Mouse (Mus musculus) 3T3-L1 (cell line): ENCODE results near the gene Spata31d1a.
"Not testable (repeated sequence)": the region's sequence is repeated elsewhere in the genome, so short reads cannot be mapped to it uniquely, and the experiment has no call there.

Experiments
- DNase-seq: peaks from one replicate; pipeline ENCODE4 v3.0.0-alpha.2; 2015; ENCODE audit warnings: low read depth, low spot score

The Spata31d1a gene

DNA sequence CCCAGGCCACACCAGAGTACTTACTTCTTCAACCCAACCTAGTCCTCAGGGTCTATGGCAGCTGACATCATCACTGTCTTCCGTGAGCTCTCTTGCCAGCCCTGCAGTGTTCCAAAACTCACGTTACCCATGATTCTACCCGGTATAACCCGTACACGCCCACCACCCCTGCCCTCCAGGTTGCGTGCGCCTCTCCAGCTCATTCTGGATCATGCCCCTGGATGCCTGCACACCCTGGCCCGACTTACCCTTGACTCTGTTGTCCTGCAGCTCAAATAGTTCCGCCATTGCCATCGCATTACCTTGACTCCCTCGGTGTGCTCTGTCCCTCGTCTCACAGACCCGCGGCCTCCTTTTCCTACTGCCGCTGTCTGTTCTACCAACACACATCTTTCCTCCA, at the start of gene Spata31d1a:
Spata31d1a (minus strand) TSS at position 101 of the 400 bp plus-strand sequence.
- no peak for DNase-seq

DNA sequence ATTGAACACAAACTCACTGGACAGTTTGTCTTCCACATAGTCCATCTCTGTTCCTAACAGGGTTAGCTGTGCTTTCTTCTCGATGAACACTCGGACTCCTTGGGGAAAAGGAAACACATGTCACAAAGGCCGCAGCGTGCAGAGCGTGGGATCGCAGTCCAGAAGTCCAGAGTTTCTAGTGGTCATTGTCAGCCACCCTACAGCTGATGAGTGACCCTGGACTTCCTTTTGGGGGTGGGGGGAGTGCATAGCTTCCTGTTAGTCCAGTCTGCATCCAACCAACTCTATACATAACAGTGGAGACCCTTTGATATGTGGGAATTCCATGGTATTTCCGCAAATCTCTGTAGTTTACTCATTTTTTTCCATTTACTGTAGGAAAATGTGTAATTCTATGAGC, 46.8 kb upstream of the Spata31d1a start:
- no peak for DNase-seq

DNA sequence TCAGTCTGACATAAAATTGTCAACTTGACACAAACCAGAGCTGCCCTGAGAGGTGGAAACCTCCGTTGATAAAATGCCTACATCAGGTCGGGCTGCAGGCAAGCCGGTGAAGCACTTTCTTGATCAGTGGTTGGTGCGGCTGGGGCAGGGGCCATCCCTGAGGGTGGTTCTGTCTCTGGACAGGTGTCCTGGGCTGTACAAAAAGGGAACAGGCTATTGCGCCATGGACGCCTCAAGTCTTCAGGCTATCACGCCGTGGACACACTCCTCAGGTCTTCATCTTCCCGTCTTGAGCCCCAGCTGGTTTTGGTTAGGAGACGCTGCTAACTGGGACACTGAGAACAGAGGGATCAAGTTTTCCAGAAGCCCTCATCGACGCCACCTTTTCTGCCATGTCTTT, 40.2 kb upstream of the Spata31d1a start:
- DNase-seq: no peak

DNA sequence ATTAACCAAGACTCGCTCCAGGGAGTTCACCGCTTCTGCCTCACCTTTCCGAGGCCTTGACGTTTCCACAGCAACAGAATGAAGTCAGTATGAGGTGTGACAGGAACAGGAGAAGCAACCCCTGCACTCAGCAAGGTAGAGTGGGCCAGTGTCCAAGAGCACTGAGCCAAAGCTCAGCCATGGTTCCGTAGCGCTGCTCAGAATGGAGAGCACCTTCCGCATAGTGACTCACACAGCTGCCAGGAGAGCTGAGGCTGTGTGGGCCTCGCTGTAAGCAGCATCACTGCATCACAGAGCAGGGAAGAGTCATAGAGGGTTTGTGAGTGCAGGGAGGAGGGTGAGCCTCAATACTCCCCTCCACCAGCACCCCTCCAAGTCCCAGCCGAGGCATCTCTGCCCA, 36.6 kb upstream of the Spata31d1a start, which contains the start of gene 1700014D04Rik:
1700014D04Rik (minus strand) TSS at position 42 of the 400 bp plus-strand sequence.
- DNase-seq: no peak

DNA sequence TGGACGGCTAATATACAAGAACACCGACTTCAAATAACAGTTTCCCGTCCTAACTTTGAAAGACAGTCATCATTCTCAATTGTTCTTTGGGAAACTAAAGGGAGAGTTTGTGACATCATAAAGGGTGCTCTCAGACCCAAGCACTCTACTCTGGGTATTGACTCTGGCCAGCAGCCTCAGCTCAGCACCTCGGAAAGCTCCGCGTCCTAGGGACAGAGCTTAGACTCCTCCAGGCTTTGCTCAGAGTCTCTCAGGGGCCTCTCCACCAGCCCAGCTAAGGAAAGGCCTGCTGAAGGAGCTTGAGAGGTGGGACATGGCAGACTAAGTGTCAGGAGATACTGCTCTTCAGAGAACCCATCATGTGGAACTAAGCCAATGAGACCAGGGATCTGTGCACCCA, 36.0 kb upstream of the Spata31d1a start:
- peak; percentile 35 for DNase-seq

DNA sequence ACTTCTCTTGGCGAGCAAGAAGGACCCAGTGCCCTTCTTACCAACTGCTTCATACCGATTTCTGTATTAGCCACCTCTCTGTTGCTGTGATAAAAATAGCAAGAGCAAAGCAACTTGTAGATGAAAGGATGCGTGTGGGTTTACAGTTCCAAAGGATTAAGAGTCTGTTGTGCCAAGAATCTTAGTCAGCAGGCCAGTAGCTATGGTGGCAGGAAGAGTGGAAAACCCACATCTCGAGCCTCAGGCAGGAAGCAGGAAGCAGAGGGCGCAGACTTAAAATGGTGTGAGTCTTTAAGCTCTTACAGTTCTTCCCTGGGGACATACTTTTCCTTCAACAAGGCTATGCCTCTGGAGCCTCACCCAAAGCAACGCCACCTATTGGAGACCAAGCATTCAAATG, 35.3 kb upstream of the Spata31d1a start:
- DNase-seq: peak; percentile 32

DNA sequence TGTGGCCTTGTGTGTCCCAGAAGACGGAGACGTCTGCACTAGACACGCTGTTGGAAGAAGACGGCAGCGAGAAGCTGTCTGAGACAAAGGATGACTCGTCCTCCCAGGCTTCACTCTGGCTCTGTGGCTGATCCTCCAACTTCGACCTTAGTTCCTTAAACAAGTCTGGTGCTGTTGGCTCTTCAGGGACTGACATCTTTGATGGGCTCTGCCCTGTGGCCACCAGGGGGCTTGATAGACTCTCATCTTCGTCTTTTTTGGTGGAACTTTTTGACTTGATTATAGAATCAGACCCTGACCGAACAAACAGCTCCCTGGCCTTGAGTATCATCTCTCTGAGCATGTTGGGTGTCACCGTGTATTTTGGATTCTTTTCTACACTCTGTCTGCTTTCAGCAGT, 31.6 kb upstream of the Spata31d1a start:
- no peak for DNase-seq

DNA sequence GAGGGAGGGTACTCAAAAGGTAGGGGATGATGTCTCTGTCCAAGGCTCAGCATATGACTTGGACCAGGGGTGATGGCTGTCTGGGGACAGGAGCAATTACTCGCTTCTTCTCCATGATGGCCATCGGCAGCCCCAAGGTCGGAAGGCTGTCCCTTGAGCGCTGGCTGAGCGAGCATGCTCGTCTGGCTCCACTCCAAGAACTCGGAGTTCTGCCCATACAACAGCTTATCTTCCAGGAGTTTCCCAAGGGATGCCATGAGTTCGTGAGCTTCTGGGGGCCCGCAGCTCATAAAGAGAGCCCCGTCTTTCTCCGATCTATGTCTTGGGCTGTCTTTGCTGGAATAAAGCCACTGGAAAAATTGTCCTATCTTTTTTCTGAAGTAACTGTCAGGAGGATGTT, 31.0 kb upstream of the Spata31d1a start:
- DNase-seq: no peak

DNA sequence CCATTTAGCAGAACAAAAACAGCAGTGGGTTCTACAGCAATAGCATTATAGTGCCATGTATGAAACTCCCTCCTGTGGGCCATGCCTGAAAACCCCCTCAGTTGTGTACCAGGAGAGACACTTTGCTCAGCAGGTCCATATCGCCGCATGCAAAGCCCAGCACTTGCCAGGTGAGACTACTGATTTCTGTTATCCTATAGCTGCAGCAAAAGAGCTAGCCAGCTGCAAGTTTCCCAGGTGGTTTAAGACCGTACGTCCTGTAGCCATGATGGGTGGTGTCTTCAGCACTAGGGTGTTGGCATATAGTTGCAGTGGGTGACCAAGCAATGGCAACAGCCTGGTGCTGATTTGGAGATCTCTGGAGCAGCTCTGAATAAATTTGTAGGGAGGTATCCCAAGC, 29.3 kb upstream of the Spata31d1a start:
- no peak for DNase-seq

DNA sequence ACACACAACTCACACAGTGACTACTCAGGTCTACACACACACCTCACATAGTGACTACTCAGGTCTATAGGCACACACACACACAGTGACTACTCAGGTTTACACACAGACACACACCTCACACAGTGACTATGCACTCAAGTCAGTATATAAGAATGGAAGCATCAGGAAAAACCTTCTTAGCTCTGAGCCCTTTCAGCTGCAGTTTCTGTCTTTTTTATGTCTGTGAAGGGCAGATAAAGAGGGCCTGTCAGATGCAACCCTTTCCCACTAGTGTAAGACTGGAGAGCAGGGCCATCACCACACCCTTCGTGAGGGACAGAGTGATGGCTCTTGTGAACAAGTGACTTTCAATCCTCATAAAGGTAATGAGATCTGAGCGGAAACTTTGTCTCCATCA, 28.3 kb upstream of the Spata31d1a start:
- no peak for DNase-seq

DNA sequence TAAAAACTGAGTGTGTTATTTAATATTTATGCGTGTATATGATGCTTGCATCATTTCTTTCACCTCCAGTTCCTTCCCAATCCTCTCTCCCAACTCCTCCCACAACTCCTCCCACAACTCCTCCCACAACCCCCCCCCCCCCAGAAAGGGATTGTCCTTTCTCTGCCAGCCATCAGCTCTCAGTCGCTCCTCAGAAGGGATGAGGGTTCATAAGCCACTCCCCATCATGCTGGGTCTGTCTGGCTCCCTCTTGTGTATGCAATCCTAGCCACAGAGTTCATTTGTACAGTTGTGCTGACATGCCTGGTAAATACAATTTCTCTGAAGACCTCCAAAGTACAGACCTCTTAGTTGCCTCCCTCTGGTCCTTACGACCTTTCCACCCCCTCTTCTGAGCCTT, 25.1 kb upstream of the Spata31d1a start:
- peak; percentile 63 for DNase-seq

DNA sequence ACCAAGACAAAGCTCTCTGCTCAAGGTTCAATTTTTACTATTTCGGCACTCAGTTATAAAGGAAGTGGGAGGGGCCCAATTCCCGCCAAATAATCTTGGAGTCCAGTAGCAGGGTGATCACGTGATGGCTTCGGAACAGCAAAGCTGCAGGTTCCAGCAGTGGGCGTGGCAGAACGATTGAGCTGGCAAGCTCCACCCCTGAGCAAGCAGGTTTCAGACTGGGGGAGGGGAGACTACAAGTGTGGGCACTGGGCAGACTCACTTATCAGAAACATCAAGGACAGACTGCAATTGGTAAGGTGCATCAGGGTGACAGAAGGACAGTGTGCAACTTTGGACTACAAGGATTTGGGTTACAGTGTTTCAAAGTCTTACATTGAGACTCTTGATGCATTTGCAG, 24.2 kb upstream of the Spata31d1a start:
- not testable (repeated sequence) for DNase-seq

DNA sequence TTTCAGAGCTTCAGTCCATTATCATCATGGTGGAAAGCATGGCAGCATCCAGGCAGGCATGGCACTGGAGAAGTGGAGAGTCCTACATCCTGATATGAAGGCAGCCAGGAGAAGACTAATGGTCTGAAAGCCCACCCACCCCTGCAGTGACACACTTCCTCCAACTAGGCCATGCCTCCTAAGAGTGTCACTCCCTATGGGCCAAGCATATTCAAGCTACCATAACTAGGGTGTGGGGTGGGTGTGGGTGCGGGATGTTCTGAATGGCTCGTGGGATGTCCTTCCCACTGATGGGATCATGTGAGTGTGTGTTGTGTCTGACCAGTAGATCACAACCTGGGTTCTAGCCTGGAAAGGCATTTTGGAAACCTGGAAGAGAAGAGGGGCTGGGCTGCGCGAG, 23.8 kb upstream of the Spata31d1a start:
- DNase-seq: no peak

DNA sequence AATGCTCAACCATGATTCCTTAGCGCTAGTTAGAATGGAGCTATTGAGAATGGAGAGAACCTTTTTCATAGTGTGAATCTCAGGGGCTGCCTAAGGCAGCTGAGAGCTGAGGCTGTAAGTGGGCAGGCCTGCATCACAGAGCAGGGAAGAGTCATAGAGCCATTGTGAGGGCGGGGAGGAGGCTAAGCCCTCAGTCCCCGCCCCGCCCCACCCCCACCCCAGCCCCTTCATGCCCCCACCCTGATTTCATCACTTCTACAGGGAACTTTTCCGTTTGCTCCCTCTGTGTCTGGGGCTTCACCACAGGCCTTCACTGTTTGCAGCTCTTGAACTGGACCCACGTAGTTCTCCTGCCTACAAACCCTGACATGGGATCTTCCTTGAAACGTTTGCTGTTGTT, 21.5 kb upstream of the Spata31d1a start, which contains the start of gene Spata31d1d:
Spata31d1d (minus strand) TSS at position 101 of the 400 bp plus-strand sequence.
- no peak for DNase-seq

DNA sequence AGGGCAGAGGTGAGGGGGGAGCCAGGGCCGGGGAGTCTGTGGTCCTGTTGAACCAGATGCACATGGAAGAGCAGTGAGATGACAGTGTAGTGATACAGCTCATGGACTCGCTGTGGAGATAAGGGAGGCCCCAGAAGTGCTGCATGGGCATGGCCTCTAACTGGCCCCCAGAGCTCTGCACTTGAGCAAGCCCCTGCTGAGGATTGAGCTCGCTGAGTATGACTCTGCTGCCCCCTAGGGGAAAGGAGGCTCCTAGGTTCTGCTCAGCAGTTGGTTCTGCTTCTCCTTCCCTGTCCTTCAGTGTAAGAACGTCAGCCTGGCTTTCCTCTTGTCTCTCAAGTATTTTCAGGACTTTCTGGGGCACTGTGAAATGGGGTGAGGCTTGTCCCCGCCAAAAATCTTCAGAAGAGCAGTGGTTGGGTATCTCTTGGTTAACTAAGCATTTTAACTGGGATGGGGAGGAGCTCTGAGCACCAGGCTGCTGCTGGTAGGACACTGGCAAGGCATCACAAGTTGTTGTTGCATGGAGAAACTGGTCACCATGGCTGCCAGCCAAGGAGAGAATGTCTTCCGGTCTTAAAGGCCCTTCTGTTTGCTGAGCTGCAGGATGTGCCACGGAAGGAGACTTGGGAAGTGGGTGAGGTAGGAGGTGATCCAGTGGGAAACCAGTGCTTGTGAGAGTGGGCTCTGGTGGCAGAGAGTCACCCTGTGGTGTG, 18.4 kb upstream of the Spata31d1a start:
- DNase-seq: peak; percentile 74

DNA sequence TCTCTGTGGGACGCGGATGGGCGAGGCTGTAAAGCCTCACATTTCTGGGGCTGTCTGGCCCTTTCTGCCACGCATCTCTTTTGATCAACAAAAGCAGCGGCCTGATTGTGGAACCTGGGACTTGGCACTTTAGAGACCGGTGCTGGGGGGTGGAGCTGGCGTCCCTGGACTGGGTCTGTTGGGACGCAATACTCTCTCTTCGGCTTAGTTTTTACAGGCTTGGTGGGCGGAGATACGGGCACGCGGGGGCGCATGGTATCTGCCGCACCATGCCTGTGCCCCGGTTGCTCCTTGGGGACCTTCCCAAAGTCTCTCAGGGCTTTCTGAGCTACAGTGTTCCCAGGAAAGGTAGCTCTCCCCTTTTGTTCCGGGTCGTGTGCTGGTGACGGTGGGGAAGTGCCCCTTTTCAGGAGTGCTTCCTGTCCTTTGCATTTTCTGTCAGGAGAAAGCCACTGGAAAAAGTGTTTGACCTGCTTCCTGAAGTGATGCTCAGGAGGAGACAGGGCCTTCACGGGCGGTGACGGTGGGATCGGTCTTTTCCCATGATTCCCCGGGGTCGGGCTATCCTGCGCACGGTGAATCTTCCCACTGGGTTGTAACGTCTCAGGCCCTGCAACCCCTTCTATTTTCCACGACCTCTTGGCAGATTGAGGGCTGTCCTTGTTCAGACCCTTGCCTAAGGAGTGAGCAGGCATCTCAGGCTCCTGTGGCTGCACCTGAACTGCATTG, 16.2 kb upstream of the Spata31d1a start:
- no peak for DNase-seq

DNA sequence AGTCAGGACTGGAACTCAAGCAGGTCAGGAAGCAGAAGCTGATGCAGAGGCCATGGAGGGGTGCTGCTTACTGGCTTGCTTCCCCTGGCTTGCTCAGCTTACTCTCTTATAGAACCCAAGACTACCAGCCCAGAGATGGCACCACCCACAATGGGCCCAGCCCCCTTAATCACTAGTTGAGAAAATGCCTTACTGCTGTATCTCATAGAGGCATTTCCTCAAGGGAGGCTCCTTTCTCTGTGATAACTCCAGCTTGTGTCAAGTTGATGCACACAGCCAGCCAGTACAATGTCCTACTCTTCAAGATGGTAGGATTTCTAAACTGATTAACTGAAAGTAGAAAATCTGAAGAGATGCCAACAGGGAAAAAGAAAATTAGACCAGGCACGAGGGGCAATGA, 12.0 kb upstream of the Spata31d1a start:
- DNase-seq: not testable (repeated sequence)

DNA sequence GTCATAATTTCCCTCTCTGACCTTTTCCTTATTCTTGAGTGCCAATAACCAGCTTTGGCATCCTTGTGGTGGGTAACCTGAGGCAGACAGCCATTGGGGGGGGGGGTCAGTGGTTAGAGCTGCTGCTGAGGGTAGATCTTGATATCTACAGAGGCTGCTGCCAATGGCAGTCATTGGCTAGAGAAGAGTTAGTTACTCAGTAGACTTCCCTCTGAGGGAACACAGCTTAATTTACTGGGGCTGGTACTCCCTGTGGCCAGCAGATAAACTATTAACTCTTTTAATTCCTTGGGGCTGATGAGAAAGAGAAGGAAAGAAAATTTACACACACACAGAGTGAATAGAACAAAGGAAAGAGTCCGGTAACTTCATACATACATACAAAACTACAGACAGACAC, 9.3 kb upstream of the Spata31d1a start:
- no peak for DNase-seq

DNA sequence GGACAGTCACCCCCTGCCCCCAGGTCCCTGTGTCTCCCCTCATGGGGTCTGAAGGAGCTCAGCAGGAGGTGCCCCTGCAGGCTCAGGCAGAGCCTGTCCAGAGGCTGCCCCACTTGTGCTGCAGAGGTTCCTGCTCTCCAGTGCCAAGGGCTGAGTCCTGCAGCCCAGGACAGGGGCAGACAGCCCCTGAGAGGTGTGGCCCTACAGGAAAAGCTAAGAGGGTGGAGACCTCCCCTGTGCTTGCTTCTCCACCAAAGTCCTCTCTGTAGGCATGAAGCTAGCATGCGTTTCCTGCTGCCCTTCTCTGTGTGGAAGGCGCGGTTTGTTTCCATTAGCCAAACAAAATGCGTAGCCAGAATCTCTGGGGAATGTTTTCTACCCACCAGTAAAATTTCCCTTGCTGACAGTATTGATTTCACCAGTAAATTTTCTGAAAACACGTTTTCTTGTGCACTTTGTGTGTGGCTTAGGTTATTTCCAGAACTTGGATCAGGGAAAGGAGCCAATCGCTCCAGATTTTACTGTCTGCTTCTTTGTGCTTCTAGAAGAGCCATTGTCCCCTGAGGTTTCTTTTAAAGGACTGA, 8.8 kb upstream of the Spata31d1a start:
- not testable (repeated sequence) for DNase-seq

DNA sequence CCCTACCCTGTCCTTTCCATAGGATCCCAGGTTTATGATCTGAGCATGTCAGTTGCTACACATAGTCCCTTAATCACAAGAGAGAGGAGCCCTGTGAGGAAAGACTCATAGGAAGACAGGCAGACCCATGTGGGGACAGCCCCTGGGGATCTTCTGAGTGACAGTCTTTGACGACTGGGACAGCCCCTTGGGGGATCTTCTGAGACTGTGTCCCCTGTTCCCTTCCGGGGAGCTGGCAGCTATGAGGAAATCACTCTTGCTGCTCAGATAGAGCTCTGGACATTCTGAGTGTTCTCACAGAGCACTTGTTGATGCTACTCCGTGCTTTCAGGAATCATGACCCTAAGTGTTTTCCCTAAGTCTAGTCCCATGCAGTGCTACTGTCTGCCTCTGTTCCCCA, 3.6 kb upstream of the Spata31d1a start:
- no peak for DNase-seq

DNA sequence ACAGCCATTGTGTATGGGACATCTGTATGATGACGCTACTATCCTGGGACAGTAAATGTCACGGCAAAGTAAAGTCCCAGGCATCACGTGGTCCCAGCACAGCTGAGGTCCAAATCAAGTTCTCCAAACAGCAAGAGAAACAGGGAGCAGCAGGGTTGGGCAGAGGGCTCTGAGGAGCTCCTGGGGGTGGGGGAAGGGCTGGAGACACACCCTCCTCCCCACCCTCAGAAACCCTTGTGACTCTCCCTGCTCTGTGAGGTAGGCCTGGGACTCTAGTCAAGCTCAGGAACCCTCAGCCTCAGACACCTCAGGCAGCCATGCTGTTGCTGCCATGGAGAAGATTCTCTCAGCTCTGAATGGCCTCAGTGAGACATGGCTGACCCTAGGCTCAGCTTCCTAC, 1.9 kb upstream of the Spata31d1a start, which contains the start of gene Spata31d1b:
Spata31d1b (plus strand) TSS at position 301 of the 400 bp plus-strand sequence.
- not testable (repeated sequence) for DNase-seq

DNA sequence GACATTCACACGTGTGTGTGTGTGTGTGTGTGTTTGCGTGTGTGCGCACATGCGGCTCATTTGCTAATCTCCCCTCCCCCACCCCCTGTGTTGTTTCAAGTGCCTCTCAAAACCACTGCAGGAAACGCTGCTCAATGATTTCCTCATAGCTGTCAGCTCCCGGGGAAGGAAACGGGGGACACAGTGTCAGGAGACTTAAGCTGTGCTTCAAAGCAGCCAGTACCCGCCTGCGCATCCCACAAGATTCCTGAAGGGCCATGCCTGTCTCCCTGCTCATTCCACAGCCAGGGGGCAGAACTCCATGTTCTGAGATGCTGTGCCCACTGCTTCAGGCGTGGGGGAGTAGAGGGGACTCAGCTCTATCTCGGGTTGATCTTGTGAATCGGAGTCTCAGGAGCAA, 5.6 kb downstream of the Spata31d1a start:
- DNase-seq: no peak

DNA sequence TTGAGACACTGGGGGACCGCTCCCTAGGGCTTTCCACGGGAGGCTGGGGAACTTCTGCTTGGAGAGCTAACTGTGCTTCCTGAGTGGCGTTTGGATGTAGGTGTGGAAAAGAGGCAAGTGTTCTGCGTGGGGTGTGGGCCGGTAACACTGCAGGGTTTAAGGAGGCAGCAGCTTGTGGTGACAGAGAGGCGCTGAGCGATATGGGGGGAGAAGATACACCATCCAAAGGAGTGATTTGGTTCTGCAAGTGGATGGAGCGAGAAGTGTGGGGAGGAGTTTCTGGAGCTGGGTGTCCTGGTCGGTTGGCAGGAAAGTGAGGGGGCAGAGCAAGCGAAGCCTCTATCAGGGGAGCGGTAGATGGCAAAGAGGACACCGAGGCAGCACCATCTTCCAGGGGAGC, 6.6 kb downstream of the Spata31d1a start:
- DNase-seq: no peak
